Comparison of ENCODE assay signal across 8 mouse cellular contexts in the genomic region with DNA sequence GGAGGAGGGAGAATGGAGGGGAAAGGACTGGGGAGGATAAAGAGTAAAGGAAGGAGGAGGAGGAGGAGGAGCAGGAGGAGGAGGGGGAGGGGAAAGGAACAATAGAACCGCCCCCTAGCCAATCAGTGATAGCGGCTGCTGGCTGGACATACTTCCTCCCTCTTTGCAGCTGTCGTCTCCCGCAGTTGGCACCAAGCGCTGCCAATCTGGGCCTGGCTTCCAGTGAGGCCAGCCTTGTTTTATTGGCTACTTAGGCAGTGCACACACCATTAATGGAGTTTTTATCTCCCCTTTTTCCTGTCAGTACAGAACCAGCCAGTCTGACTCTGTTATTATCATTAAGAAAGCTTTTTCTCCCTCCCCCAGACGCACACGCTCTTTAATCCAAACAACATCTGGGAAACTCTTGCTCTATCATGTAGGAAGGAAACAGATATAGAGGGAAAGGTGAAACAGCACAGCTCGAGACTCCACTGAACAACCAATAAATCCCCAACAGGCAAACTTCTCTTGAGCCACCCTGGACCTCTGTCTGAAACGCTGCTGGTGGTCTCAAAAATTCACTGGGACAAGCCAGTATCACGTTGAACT. TPM values are rescaled to one million over a fixed set of nuclear protein-coding genes. Genes with fewer than 3 reads are reported as not detected.
DNase-seq lines count a peak whose midpoint lies in the region; ATAC-seq and TF ChIP-seq lines count a peak whose summit lies in the region.

No protein-coding gene starts in this region.

- peak; percentile 46 for DNase-seq in c-Kit-positive CD71-positive TER-119-negative erythroid progenitor cells, embryonic 14.5 days (ENCODE audit: low read depth)
- peak; percentile 94 for DNase-seq in forebrain, embryonic 14.5 days (ENCODE audit: low spot score)
- peak; percentile 84 for DNase-seq in kidney, postnatal 10 days
- DNase-seq in stomach, postnatal 0 days (ENCODE audit: low spot score) = peak; percentile 89

- peak overlapping the region; percentile 13; the same call in 1 of the 2 replicates for H3K4me2 ChIP-seq in forebrain, embryonic 14.5 days (ENCODE audit: low read length)
- H3K4me2 ChIP-seq in heart, embryonic 16.5 days (ENCODE audit: low read depth, low read length) = peak overlapping the region; percentile 49
- peak overlapping the region; percentile 33 for H3K4me2 ChIP-seq in limb, embryonic 15.5 days
- H3K4me2 ChIP-seq in midbrain, embryonic 15.5 days = peak overlapping the region; percentile 44
- peak overlapping the region; percentile 9 for H3K4me2 ChIP-seq in stomach, postnatal 0 days (replicated peaks; ENCODE audit: low read depth)

- no peak overlapping the region for H3K9ac ChIP-seq in forebrain, embryonic 14.5 days (ENCODE audit: low read length)
- no peak overlapping the region for H3K9ac ChIP-seq in heart, embryonic 16.5 days (ENCODE audit: low read length)
- no peak overlapping the region for H3K9ac ChIP-seq in limb, embryonic 15.5 days
- no peak overlapping the region for H3K9ac ChIP-seq in midbrain, embryonic 15.5 days
- no peak overlapping the region for H3K9ac ChIP-seq in stomach, postnatal 0 days (ENCODE audit: low read length)

- no peak for TF ChIP-seq EP300 in stomach, postnatal 0 days (optimal IDR thresholded peaks at IDR 0.05)

- H3K27ac ChIP-seq in forebrain, embryonic 14.5 days (ENCODE audit: low read depth, low read length) = peak overlapping the region; percentile 61
- H3K27ac ChIP-seq in heart, embryonic 16.5 days (ENCODE audit: low read length) = peak overlapping the region; percentile 81
- peak overlapping the region; percentile 78 for H3K27ac ChIP-seq in limb, embryonic 15.5 days
- H3K27ac ChIP-seq in midbrain, embryonic 15.5 days = peak overlapping the region; percentile 65
- H3K27ac ChIP-seq in stomach, postnatal 0 days (replicated peaks) = peak overlapping the region; percentile 5

- H3ac ChIP-seq in C2C12 (ENCODE audit: control insufficient read depth, insufficient read length, low read depth) = no peak overlapping the region

- peaks cover 90% of the 10 kb centered on the region for H3K79me3 ChIP-seq in C2C12 (ENCODE audit: low read depth)

- peaks cover 42% of the 10 kb centered on the region for H3K36me3 ChIP-seq in C2C12 (ENCODE audit: control insufficient read depth, insufficient read depth)
- H3K36me3 ChIP-seq in forebrain, embryonic 14.5 days (ENCODE audit: control insufficient read depth, insufficient read depth, low read length) = 0 out of 2 replicates have a peak, but pooled peaks cover 3% of the 10 kb centered on the region
- peaks cover under 1% of the 10 kb centered on the region; the same call in 1 of the 2 replicates for H3K36me3 ChIP-seq in heart, embryonic 16.5 days (ENCODE audit: control insufficient read depth, insufficient read depth)
- 0 out of 2 replicates have a peak, but pooled peaks cover 2% of the 10 kb centered on the region for H3K36me3 ChIP-seq in limb, embryonic 15.5 days
- H3K36me3 ChIP-seq in midbrain, embryonic 15.5 days (replicated peaks) = no peaks in the 10 kb centered on the region
- H3K36me3 ChIP-seq in stomach, postnatal 0 days (ENCODE audit: control insufficient read depth, insufficient read depth, low read length) = no peaks in the 10 kb centered on the region

- peaks cover 46% of the 10 kb centered on the region for H3K4me1 ChIP-seq in forebrain, embryonic 14.5 days (ENCODE audit: control insufficient read depth, insufficient read depth, low read length)
- peaks cover 91% of the 10 kb centered on the region for H3K4me1 ChIP-seq in heart, embryonic 16.5 days (ENCODE audit: control insufficient read depth, insufficient read depth, low read length)
- peaks cover 49% of the 10 kb centered on the region for H3K4me1 ChIP-seq in limb, embryonic 15.5 days
- peaks cover 44% of the 10 kb centered on the region for H3K4me1 ChIP-seq in midbrain, embryonic 15.5 days
- 0 out of 2 replicates have a peak, but pooled peaks cover 7% of the 10 kb centered on the region for H3K4me1 ChIP-seq in stomach, postnatal 0 days (replicated peaks; ENCODE audit: control insufficient read depth, insufficient read depth)

- 11% methylated on average over 10 of the region's 10 CpGs for WGBS in forebrain, embryonic 14.5 days
- WGBS in heart, embryonic 16.5 days = 16% methylated on average over 10 of the region's 10 CpGs
- WGBS in limb, embryonic 15.5 days = 7% methylated on average over 10 of the region's 10 CpGs
- WGBS in midbrain, embryonic 15.5 days = 10% methylated on average over 10 of the region's 10 CpGs
- 11% methylated on average over 10 of the region's 10 CpGs for WGBS in stomach, postnatal 0 days

- no peaks in the 10 kb centered on the region for H3K9me3 ChIP-seq in forebrain, embryonic 14.5 days (replicated peaks; ENCODE audit: control insufficient read depth, low read length)
- H3K9me3 ChIP-seq in heart, embryonic 16.5 days (replicated peaks; ENCODE audit: control insufficient read depth, low read length) = no peaks in the 10 kb centered on the region
- no peaks in the 10 kb centered on the region for H3K9me3 ChIP-seq in limb, embryonic 15.5 days
- H3K9me3 ChIP-seq in midbrain, embryonic 15.5 days = no peaks in the 10 kb centered on the region
- H3K9me3 ChIP-seq in stomach, postnatal 0 days (ENCODE audit: control insufficient read depth, low read length) = no peaks in the 10 kb centered on the region

- TF ChIP-seq CTCF in C2C12 (IDR thresholded peaks at IDR 0.05; ENCODE audit: control insufficient read depth, insufficient read depth, insufficient read length) = no peak
- TF ChIP-seq CTCF in stomach, postnatal 0 days (IDR thresholded peaks at IDR 0.05; ENCODE audit: low read depth) = no peak

- no peak overlapping the region for H3K4me3 ChIP-seq in C2C12 (ENCODE audit: insufficient read depth, poor library complexity, severe bottlenecking)
- no peak overlapping the region for H3K4me3 ChIP-seq in forebrain, embryonic 14.5 days (ENCODE audit: low read depth, low read length)
- no peak overlapping the region for H3K4me3 ChIP-seq in heart, embryonic 16.5 days (ENCODE audit: low read length)
- peak overlapping the region; percentile 5; the same call in 1 of the 2 replicates for H3K4me3 ChIP-seq in limb, embryonic 15.5 days
- no peak overlapping the region; the same call in 1 of the 2 replicates for H3K4me3 ChIP-seq in midbrain, embryonic 15.5 days
- H3K4me3 ChIP-seq in stomach, postnatal 0 days (ENCODE audit: low read depth, low read length) = no peak overlapping the region

- peaks cover 100% of the 10 kb centered on the region for H3K79me2 ChIP-seq in C2C12 (ENCODE audit: control insufficient read depth, insufficient read depth)

- no peaks in the 10 kb centered on the region for H3K27me3 ChIP-seq in C2C12 (ENCODE audit: control insufficient read depth, insufficient read depth, insufficient read length)
- H3K27me3 ChIP-seq in forebrain, embryonic 14.5 days (replicated peaks; ENCODE audit: control insufficient read depth, insufficient read depth, low read length) = no peaks in the 10 kb centered on the region
- no peaks in the 10 kb centered on the region for H3K27me3 ChIP-seq in heart, embryonic 16.5 days (ENCODE audit: control insufficient read depth, insufficient read depth, low read length)
- no peaks in the 10 kb centered on the region for H3K27me3 ChIP-seq in limb, embryonic 15.5 days
- no peaks in the 10 kb centered on the region for H3K27me3 ChIP-seq in midbrain, embryonic 15.5 days (replicated peaks)
- H3K27me3 ChIP-seq in stomach, postnatal 0 days (ENCODE audit: control insufficient read depth, insufficient read depth, low read length) = no peaks in the 10 kb centered on the region

- peak; percentile 89 for ATAC-seq in forebrain, embryonic 14.5 days
- peak; percentile 90 for ATAC-seq in heart, embryonic 16.5 days (replicated peaks; ENCODE audit: extremely low read depth, insufficient read depth, low FRiP score)
- peak; percentile 76 for ATAC-seq in limb, embryonic 15.5 days (ENCODE audit: insufficient number of reproducible peaks, low FRiP score, low TSS enrichment, low read depth)
- ATAC-seq in midbrain, embryonic 15.5 days (replicated peaks) = peak; percentile 87
- ATAC-seq in stomach, postnatal 0 days (ENCODE audit: low FRiP score, low TSS enrichment) = peak; percentile 93

TF ChIP-seq in C2C12, 6 proteins besides CTCF, POLR2A, EP300 and RAD21:
- TF ChIP-seq USF1 (IDR thresholded peaks at IDR 0.05; ENCODE audit: low read depth) = no peak
- TF ChIP-seq MYOD1 (IDR thresholded peaks at IDR 0.05; ENCODE audit: control insufficient read depth, insufficient read length, low read depth) = peak; percentile 86
TF ChIP-seq in C2C12: peak in this region for 1.

RNA-seq across cellular contexts. Expression of a gene that starts 34.6 kb away (rescaled TPM):
- 37.2 TPM for polyA plus RNA-seq in C2C12 (2012; fragmentation: generic; extraction: Trizol)
- polyA plus RNA-seq in forebrain, embryonic 14.5 days (2014; fragmentation: Nextera tagmentation; extraction: Ambion mirVana) = 8.7 and 9.5 TPM in 2 replicates
- polyA plus RNA-seq in heart, embryonic 16.5 days (2015; fragmentation: Nextera tagmentation; extraction: Ambion mirVana) = 7.2 and 8.0 TPM in 2 replicates
- polyA plus RNA-seq in limb, embryonic 15.5 days (2015; fragmentation: Nextera tagmentation; extraction: Ambion mirVana) = 8.1 and 8.7 TPM in 2 replicates
- 4.2 and 4.3 TPM in 2 replicates for polyA plus RNA-seq in midbrain, embryonic 15.5 days (2015; fragmentation: Nextera tagmentation; extraction: Ambion mirVana)
- 5.0 and 5.1 TPM in 2 replicates for polyA plus RNA-seq in stomach, postnatal 0 days (2015; fragmentation: Nextera tagmentation; extraction: Ambion mirVana)

RNA-seq across cellular contexts. Expression of a gene that starts 34.7 kb away (rescaled TPM):
- polyA plus RNA-seq in C2C12 (2012; fragmentation: generic; extraction: Trizol) = 7.3 TPM
- polyA plus RNA-seq in forebrain, embryonic 14.5 days (2014; fragmentation: Nextera tagmentation; extraction: Ambion mirVana) = 13.1 TPM in 2 replicates
- polyA plus RNA-seq in heart, embryonic 16.5 days (2015; fragmentation: Nextera tagmentation; extraction: Ambion mirVana) = 5.4 and 6.4 TPM in 2 replicates
- 7.0 and 8.2 TPM in 2 replicates for polyA plus RNA-seq in limb, embryonic 15.5 days (2015; fragmentation: Nextera tagmentation; extraction: Ambion mirVana)
- polyA plus RNA-seq in midbrain, embryonic 15.5 days (2015; fragmentation: Nextera tagmentation; extraction: Ambion mirVana) = 15.2 and 16.0 TPM in 2 replicates
- polyA plus RNA-seq in stomach, postnatal 0 days (2015; fragmentation: Nextera tagmentation; extraction: Ambion mirVana) = 5.2 and 6.1 TPM in 2 replicates

Comparison
In these comparisons a context has a peak if more than half of its experiments do, and no peak if none do; other contexts are left out.
1. H3K27ac ChIP-seq: peak in every context shown above with its lines; median percentile 81 in heart, embryonic 16.5 days; 78 in limb, embryonic 15.5 days; 65 in midbrain, embryonic 15.5 days; 61 in forebrain, embryonic 14.5 days; 5 in stomach, postnatal 0 days.